Mouse (Mus musculus): ENCODE measurements at regions not wholly inside any gene's neighbourhood (a gene's known extent, or its start where the extent isn't known, plus 50 kb on each side); places are given as distances from the start of the nearest gene placed in this dataset.
A peak's percentile ranks its signal among the peaks of the same experiment; 100 is the strongest.

DNA sequence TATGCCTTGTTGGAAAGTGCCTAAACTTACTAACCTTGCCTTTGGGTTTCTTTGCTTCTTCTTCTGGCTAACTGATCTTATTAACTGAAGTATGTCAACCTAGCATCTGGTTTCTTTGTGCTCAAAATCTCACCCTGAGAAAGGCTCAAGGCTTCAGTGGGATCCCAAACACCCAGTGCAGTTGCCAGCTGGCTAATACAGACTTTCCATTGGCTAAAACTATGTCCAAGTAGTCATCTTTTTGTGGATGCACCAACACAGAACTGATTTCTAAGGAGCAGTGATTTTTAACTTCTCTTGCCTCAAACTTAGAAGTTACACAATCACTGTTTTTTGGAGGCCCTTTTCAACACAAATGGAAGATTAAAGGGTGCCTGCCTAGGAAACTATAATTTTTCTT, 97.8 kb upstream of the Dcn start:
- H3K4me1 ChIP-seq (ENCODE audit: control insufficient read depth, insufficient read depth, low read length), result no peaks in the 10 kb centered on the region; the same call in 1 of the 2 replicates
- H3K27me3 ChIP-seq (ENCODE audit: control insufficient read depth, insufficient read depth, low read length), result no peaks in the 10 kb centered on the region
- H3K27ac ChIP-seq (replicated peaks; ENCODE audit: insufficient read depth, low read depth, low read length), result no peak overlapping the region
- H3K9ac ChIP-seq (ENCODE audit: low read depth, low read length), result no peak overlapping the region
- no peaks in the 10 kb centered on the region for H3K36me3 ChIP-seq (ENCODE audit: control insufficient read depth, insufficient read depth, low read length)
- DNase-seq (ENCODE audit: extremely low read depth, low read depth, low spot score), result no peak
- no peak overlapping the region for H3K4me3 ChIP-seq (ENCODE audit: insufficient read depth, low read depth, low read length)
- no peaks in the 10 kb centered on the region for H3K79me2 ChIP-seq (ENCODE audit: control insufficient read depth, insufficient read depth, low read length)
- no peak for TF ChIP-seq CTCF (IDR thresholded peaks at IDR 0.05; ENCODE audit: low read depth, low read length)
- TF ChIP-seq POLR2A (IDR thresholded peaks at IDR 0.05; ENCODE audit: extremely low read depth, insufficient read depth, low read length), result no peak

DNA sequence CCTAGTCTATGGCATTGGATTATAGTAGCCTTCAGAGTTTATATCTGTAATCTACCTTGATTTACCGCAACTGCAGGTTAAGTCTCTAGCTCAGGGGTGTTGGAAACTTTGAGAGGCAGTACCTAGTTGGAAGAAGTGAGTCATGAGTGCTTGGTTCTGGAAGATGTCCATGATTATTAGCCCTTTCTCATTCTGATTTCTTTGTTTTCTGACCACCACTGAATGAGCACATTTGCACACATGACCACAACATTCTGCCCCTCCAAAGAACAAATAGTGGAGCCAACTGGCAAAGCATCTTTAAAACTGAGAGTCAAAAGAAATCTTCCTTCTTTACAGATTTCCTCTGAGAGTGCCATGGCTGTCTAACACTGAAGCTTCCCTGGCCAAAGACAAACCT, 95.5 kb upstream of the Dcn start:
- H3K79me2 ChIP-seq (ENCODE audit: control insufficient read depth, insufficient read depth, low read length), result no peaks in the 10 kb centered on the region
- TF ChIP-seq CTCF (IDR thresholded peaks at IDR 0.05; ENCODE audit: low read depth, low read length) (no peak), POLR2A (IDR thresholded peaks at IDR 0.05; ENCODE audit: extremely low read depth, insufficient read depth, low read length) (no peak)
- H3K36me3 ChIP-seq (ENCODE audit: control insufficient read depth, insufficient read depth, low read length), result no peaks in the 10 kb centered on the region
- WGBS, result 89% methylated on average over 1 of the region's 1 CpGs
- H3K9ac ChIP-seq (ENCODE audit: low read depth, low read length), result no peak overlapping the region
- no peaks in the 10 kb centered on the region for H3K27me3 ChIP-seq (ENCODE audit: control insufficient read depth, insufficient read depth, low read length)
- no peak overlapping the region for H3K4me3 ChIP-seq (ENCODE audit: insufficient read depth, low read depth, low read length)
- H3K27ac ChIP-seq (replicated peaks; ENCODE audit: insufficient read depth, low read depth, low read length), result no peak overlapping the region
- no peak for DNase-seq (ENCODE audit: extremely low read depth, low read depth, low spot score)
- no peaks in the 10 kb centered on the region; the same call in 1 of the 2 replicates for H3K4me1 ChIP-seq (ENCODE audit: control insufficient read depth, insufficient read depth, low read length)

DNA sequence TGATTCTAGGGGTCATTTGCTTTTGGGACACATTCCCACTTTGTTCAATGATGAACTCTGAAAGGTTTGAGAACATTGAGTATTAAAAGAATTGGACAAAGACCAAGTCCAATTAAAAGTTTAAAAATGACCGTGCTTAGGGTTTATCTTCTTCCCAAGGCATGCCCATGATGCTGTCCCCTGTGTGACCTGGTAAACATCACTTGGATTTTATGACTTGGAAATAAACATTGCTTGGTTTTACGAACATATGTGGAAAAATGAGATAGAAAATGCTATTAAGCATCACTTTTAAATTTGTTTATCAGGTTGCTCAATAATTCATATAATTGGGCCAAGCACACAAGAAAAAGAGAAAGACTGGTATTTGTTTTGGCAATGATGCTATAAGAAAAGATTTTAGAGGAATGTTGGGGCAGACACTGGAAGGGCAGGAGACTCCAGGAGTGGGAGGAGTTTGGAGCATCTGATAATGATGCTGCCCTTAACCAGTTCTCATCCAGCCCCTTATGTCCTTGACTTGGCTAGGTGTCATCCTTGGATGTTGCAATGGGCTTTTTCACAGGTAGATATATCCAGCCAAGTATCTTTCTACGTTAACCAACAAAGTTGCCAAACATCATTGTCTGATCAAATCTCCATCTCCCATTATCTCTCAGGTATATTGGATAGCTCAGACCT, 92.1 kb upstream of the Dcn start:
- WGBS, result 58% methylated on average over 3 of the region's 3 CpGs
- peak; percentile 57 for DNase-seq (ENCODE audit: extremely low read depth, low read depth, low spot score)
- TF ChIP-seq CTCF (IDR thresholded peaks at IDR 0.05; ENCODE audit: low read depth, low read length) (no peak), POLR2A (IDR thresholded peaks at IDR 0.05; ENCODE audit: extremely low read depth, insufficient read depth, low read length) (no peak)
- H3K79me2 ChIP-seq (ENCODE audit: control insufficient read depth, insufficient read depth, low read length), result no peaks in the 10 kb centered on the region
- no peaks in the 10 kb centered on the region for H3K27me3 ChIP-seq (ENCODE audit: control insufficient read depth, insufficient read depth, low read length)
- no peaks in the 10 kb centered on the region for H3K36me3 ChIP-seq (ENCODE audit: control insufficient read depth, insufficient read depth, low read length)
- H3K4me3 ChIP-seq (ENCODE audit: insufficient read depth, low read depth, low read length), result no peak overlapping the region
- H3K27ac ChIP-seq (replicated peaks; ENCODE audit: insufficient read depth, low read depth, low read length), result no peak overlapping the region
- H3K9ac ChIP-seq (ENCODE audit: low read depth, low read length), result no peak overlapping the region
- no peaks in the 10 kb centered on the region; the same call in 1 of the 2 replicates for H3K4me1 ChIP-seq (ENCODE audit: control insufficient read depth, insufficient read depth, low read length)

DNA sequence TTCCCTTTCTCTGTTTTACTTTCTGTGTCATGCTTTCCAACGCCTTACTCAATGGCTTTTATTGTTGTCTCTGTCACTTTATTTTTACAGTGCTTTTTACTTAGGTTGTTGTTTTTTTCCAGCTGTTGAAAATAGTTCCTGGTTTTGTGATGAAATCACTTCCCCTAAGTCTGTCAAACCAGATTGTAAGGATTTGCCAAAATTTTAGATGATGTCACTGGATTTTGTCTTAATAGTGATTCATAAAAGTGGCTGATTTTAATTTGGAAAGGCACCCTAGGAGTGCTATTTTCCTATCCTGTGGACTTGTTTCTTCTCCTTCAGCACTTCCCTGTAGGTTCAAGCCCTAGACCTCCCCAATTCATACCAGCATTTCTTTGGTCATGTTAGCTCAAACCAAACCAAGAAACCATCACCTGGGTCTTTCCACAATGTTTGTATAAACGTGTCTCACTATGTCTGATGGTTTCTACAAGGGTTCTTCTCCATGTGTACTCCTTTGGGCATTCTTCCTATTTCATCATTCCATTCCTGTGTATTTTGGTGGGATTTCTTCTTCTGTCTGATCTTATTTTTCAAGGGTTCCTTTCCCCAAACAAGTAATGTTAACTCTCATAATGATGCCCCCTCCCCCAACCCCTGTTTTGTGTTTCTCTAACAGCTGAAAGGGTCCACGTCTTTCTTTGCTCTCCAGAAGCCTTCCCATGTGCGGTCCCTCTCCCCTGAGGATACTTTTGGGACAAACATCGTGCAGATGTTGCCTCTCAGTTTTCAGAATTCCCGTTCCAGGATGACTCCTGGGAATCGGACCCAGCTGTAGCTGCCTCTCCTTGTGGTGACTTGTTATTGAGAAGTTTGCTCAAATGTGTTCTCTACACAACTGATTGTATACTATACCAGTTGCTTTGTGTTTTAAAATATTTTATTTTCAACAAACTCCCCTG, 89.5 kb upstream of the Dcn start:
- Histone ChIP-seq H3K4me3 (ENCODE audit: insufficient read depth, low read depth, low read length) (no peak overlapping the region), H3K27ac (replicated peaks; ENCODE audit: insufficient read depth, low read depth, low read length) (no peak overlapping the region), H3K79me2 (ENCODE audit: control insufficient read depth, insufficient read depth, low read length) (no peaks in the 10 kb centered on the region), H3K36me3 (ENCODE audit: control insufficient read depth, insufficient read depth, low read length) (no peaks in the 10 kb centered on the region), H3K4me1 (ENCODE audit: control insufficient read depth, insufficient read depth, low read length) (no peaks in the 10 kb centered on the region; the same call in 1 of the 2 replicates), H3K9ac (ENCODE audit: low read depth, low read length) (no peak overlapping the region), H3K27me3 (ENCODE audit: control insufficient read depth, insufficient read depth, low read length) (no peaks in the 10 kb centered on the region)
- TF ChIP-seq CTCF (IDR thresholded peaks at IDR 0.05; ENCODE audit: low read depth, low read length) (no peak), POLR2A (IDR thresholded peaks at IDR 0.05; ENCODE audit: extremely low read depth, insufficient read depth, low read length) (no peak)
- 73% methylated on average over 7 of the region's 7 CpGs for WGBS
- DNase-seq (ENCODE audit: extremely low read depth, low read depth, low spot score), result no peak

DNA sequence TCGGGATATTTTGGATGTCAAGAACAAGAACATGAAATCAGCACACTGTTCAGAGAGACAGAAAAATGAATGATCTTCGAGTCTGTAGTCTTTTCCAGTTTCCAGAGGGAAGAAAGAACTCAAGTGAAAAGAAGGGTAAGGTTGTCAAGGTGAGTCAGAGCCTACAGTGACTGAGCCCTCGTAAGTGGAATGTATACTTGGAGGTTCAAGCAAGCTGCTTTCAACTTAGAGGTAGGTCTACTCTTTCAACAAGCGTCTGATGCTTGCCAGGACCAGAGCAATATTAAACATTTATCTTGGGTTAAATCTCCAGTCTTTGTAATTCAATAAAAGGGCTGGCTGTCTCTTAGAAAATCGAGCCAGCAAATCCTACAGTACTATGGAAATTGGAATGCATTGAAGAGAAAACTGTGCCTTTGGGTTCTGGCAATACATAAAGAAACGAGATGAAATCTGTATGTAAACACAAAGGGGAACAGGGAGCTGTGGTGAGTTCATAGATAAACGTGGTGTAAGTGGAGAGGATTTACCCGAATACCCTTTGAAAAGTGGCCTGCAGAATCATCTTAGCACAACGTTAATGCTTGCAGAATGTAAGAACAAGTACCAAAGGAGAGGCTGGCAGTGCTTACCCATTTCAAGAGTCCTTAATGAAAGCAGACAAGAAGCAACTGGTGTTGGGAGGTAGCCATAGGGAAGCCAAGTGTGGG, 82.2 kb upstream of the Dcn start:
- H3K36me3 ChIP-seq (ENCODE audit: control insufficient read depth, insufficient read depth, low read length), result no peaks in the 10 kb centered on the region
- no peaks in the 10 kb centered on the region for H3K27me3 ChIP-seq (ENCODE audit: control insufficient read depth, insufficient read depth, low read length)
- H3K4me3 ChIP-seq (ENCODE audit: insufficient read depth, low read depth, low read length), result no peak overlapping the region
- H3K9ac ChIP-seq (ENCODE audit: low read depth, low read length), result no peak overlapping the region
- WGBS, result 54% methylated on average over 9 of the region's 9 CpGs
- no peaks in the 10 kb centered on the region for H3K79me2 ChIP-seq (ENCODE audit: control insufficient read depth, insufficient read depth, low read length)
- DNase-seq (ENCODE audit: extremely low read depth, low read depth, low spot score), result no peak
- TF ChIP-seq POLR2A (IDR thresholded peaks at IDR 0.05; ENCODE audit: extremely low read depth, insufficient read depth, low read length) (no peak), CTCF (IDR thresholded peaks at IDR 0.05; ENCODE audit: low read depth, low read length) (no peak)
- no peaks in the 10 kb centered on the region for H3K4me1 ChIP-seq (ENCODE audit: control insufficient read depth, insufficient read depth, low read length)
- H3K27ac ChIP-seq (replicated peaks; ENCODE audit: insufficient read depth, low read depth, low read length), result no peak overlapping the region

Measured in liver, adult 2 months (tissue).